ENCODE assay signal across 26 mouse cellular contexts in the genomic region with DNA sequence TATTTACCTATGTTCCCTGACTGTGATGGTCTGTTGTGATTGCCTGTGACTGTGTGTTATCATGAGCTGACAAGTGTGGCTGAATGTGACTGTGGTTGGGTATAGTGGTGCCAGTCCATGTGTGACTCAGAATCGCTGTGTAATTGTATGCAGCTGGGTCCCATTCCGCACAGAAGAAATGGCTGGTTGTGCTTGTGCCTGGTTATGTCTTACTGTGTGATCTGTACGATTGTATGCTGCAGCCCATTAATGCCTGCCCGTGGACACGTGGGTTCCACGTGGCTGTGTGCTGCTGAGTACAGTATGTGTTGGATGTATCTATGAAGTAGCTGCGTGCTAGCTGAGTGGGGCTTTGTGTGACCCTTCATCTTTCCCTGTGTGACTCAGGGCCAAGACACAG. TPM values are rescaled to one million over a fixed set of nuclear protein-coding genes. Genes with fewer than 3 reads are reported as not detected.
DNase-seq lines count a peak whose midpoint lies in the region; ATAC-seq and TF ChIP-seq lines count a peak whose summit lies in the region.
"Had no signal": no experiment of that assay in that cellular context is flagged by ENCODE, and none has a peak within 500 bp of the region (broad histone marks: within the 10 kb centered on the region; RNA-seq: fewer than 3 reads in every experiment).

No protein-coding gene starts in this region.

- no peaks in the 10 kb centered on the region for H3K36me3 ChIP-seq in forebrain, embryonic 16.5 days (ENCODE audit: control insufficient read depth, insufficient read depth)
- H3K36me3 ChIP-seq in forebrain, embryonic 13.5 days (ENCODE audit: poor library complexity, severe bottlenecking), result no peaks in the 10 kb centered on the region
- no peaks in the 10 kb centered on the region for H3K36me3 ChIP-seq in hindbrain, postnatal 0 days (ENCODE audit: insufficient read depth, low read length)
- no peaks in the 10 kb centered on the region for H3K36me3 ChIP-seq in hindbrain, embryonic 11.5 days (ENCODE audit: control insufficient read depth, insufficient read depth, low read length)
- H3K36me3 ChIP-seq in midbrain, postnatal 0 days (ENCODE audit: insufficient read depth, low read length), result no peaks in the 10 kb centered on the region
- H3K36me3 ChIP-seq: forebrain, embryonic 12.5 days; heart, embryonic 15.5 days; limb, embryonic 15.5 days; liver, embryonic 15.5 days had no signal

- H3K4me1 ChIP-seq in forebrain, embryonic 16.5 days (replicated peaks; ENCODE audit: control insufficient read depth, insufficient read depth, low read length), result peaks cover 11% of the 10 kb centered on the region
- peaks cover 13% of the 10 kb centered on the region for H3K4me1 ChIP-seq in forebrain, embryonic 13.5 days
- H3K4me1 ChIP-seq in hindbrain, postnatal 0 days (ENCODE audit: insufficient read depth, low read length), result peaks cover 6% of the 10 kb centered on the region; the same call in 1 of the 2 replicates
- no peaks in the 10 kb centered on the region for H3K4me1 ChIP-seq in hindbrain, embryonic 11.5 days (replicated peaks; ENCODE audit: control insufficient read depth, insufficient read depth, low read length)
- H3K4me1 ChIP-seq in midbrain, postnatal 0 days (ENCODE audit: insufficient read depth, low read length), result no peaks in the 10 kb centered on the region
- H3K4me1 ChIP-seq: liver, embryonic 15.5 days had no signal

- H3K27me3 ChIP-seq in forebrain, embryonic 16.5 days (replicated peaks; ENCODE audit: control insufficient read depth, insufficient read depth, low read length), result no peaks in the 10 kb centered on the region
- no peaks in the 10 kb centered on the region for H3K27me3 ChIP-seq in forebrain, embryonic 13.5 days
- H3K27me3 ChIP-seq in hindbrain, postnatal 0 days (ENCODE audit: insufficient read depth, low read length), result no peaks in the 10 kb centered on the region
- H3K27me3 ChIP-seq in hindbrain, embryonic 11.5 days (ENCODE audit: control insufficient read depth, insufficient read depth, low read length), result no peaks in the 10 kb centered on the region
- no peaks in the 10 kb centered on the region for H3K27me3 ChIP-seq in midbrain, postnatal 0 days (ENCODE audit: insufficient read depth, low read length)
- H3K27me3 ChIP-seq: CH12.LX; forebrain, embryonic 12.5 days; heart, embryonic 15.5 days; limb, embryonic 15.5 days; liver, embryonic 15.5 days had no signal

- ATAC-seq in forebrain, embryonic 16.5 days, result peak; percentile 23; the same call in 1 of the 2 replicates
- no peak for ATAC-seq in forebrain, embryonic 13.5 days
- ATAC-seq in hindbrain, postnatal 0 days, result no peak
- no peak for ATAC-seq in hindbrain, embryonic 11.5 days (ENCODE audit: low FRiP score)
- 0 out of 2 replicates have a peak, but pooled peaks have one; percentile 32 for ATAC-seq in common myeloid progenitor, adult 5-6 weeks (replicated peaks; ENCODE audit: low read depth, poor library complexity, severe bottlenecking)
- ATAC-seq in megakaryocyte-erythroid progenitor cell, adult 5-6 weeks (replicated peaks; ENCODE audit: low FRiP score, low TSS enrichment, poor library complexity, severe bottlenecking), result 0 out of 2 replicates have a peak, but pooled peaks have one; percentile 29
- ATAC-seq in midbrain, postnatal 0 days (ENCODE audit: low FRiP score), result no peak
- ATAC-seq: midbrain, embryonic 16.5 days had no signal

- no peak overlapping the region for H3K9ac ChIP-seq in forebrain, embryonic 16.5 days (replicated peaks; ENCODE audit: low read depth, low read length)
- H3K9ac ChIP-seq in forebrain, embryonic 13.5 days, result no peak overlapping the region
- H3K9ac ChIP-seq in hindbrain, postnatal 0 days (replicated peaks; ENCODE audit: low read length), result no peak overlapping the region
- no peak overlapping the region for H3K9ac ChIP-seq in hindbrain, embryonic 11.5 days (ENCODE audit: low read depth, low read length)
- no peak overlapping the region for H3K9ac ChIP-seq in midbrain, postnatal 0 days (replicated peaks; ENCODE audit: low read length, poor library complexity, severe bottlenecking)
- H3K9ac ChIP-seq: forebrain, embryonic 12.5 days; heart, embryonic 15.5 days; limb, embryonic 15.5 days; liver, embryonic 15.5 days had no signal

- H3K4me3 ChIP-seq in forebrain, embryonic 16.5 days (replicated peaks; ENCODE audit: low read length), result no peak overlapping the region
- H3K4me3 ChIP-seq in forebrain, embryonic 13.5 days, result no peak overlapping the region
- H3K4me3 ChIP-seq in hindbrain, postnatal 0 days (ENCODE audit: low read length), result no peak overlapping the region
- no peak overlapping the region for H3K4me3 ChIP-seq in hindbrain, embryonic 11.5 days (ENCODE audit: low read depth, low read length)
- H3K4me3 ChIP-seq in midbrain, postnatal 0 days (ENCODE audit: low read depth, low read length), result no peak overlapping the region
- H3K4me3 ChIP-seq: forebrain, embryonic 12.5 days; heart, embryonic 15.5 days; limb, embryonic 15.5 days; liver, embryonic 15.5 days had no signal

- no peak overlapping the region for H3K27ac ChIP-seq in forebrain, embryonic 16.5 days (ENCODE audit: low read length)
- no peak overlapping the region for H3K27ac ChIP-seq in forebrain, embryonic 13.5 days
- 0 out of 2 replicates have a peak overlapping the region, but pooled peaks have one; percentile 5 for H3K27ac ChIP-seq in hindbrain, postnatal 0 days
- H3K27ac ChIP-seq in hindbrain, embryonic 11.5 days (ENCODE audit: low read depth, low read length), result no peak overlapping the region
- H3K27ac ChIP-seq in midbrain, postnatal 0 days (ENCODE audit: low read depth, low read length), result no peak overlapping the region
- H3K27ac ChIP-seq: forebrain, embryonic 12.5 days; heart, embryonic 15.5 days; kidney, postnatal 0 days; limb, embryonic 15.5 days; liver, embryonic 15.5 days had no signal

- DNase-seq in hindbrain, postnatal 0 days (ENCODE audit: low spot score), result no peak
- DNase-seq in hindbrain, embryonic 11.5 days (ENCODE audit: low spot score), result no peak
- DNase-seq in lung, postnatal 36 days, result no peak
- no peak for DNase-seq in midbrain, postnatal 0 days (ENCODE audit: low spot score)
- DNase-seq: adrenal gland, adult 2 months; kidney, adult 18-20 months; layer of hippocampus, postnatal 36 days; retina, postnatal 1 day; right cerebral cortex, postnatal 4 days; thymus, adult 18-20 months had no signal

- H3K4me2 ChIP-seq in forebrain, embryonic 16.5 days (ENCODE audit: low read length), result no peak overlapping the region
- H3K4me2 ChIP-seq in forebrain, embryonic 13.5 days, result no peak overlapping the region
- H3K4me2 ChIP-seq in hindbrain, postnatal 0 days (ENCODE audit: low read depth, low read length), result no peak overlapping the region
- no peak overlapping the region for H3K4me2 ChIP-seq in hindbrain, embryonic 11.5 days (replicated peaks; ENCODE audit: low read depth, low read length)
- no peak overlapping the region for H3K4me2 ChIP-seq in midbrain, postnatal 0 days (ENCODE audit: low read depth, low read length, poor library complexity, severe bottlenecking)
- H3K4me2 ChIP-seq: forebrain, embryonic 12.5 days; heart, embryonic 15.5 days; limb, embryonic 15.5 days; liver, embryonic 15.5 days had no signal

- no peaks in the 10 kb centered on the region for H3K9me3 ChIP-seq in forebrain, embryonic 16.5 days (ENCODE audit: control insufficient read depth, low read length)
- no peaks in the 10 kb centered on the region for H3K9me3 ChIP-seq in forebrain, embryonic 13.5 days (replicated peaks)
- no peaks in the 10 kb centered on the region for H3K9me3 ChIP-seq in hindbrain, postnatal 0 days (ENCODE audit: low read length)
- H3K9me3 ChIP-seq in hindbrain, embryonic 11.5 days (ENCODE audit: control insufficient read depth, low read length), result no peaks in the 10 kb centered on the region
- H3K9me3 ChIP-seq in midbrain, postnatal 0 days (ENCODE audit: low read length), result no peaks in the 10 kb centered on the region
- H3K9me3 ChIP-seq: forebrain, embryonic 12.5 days; heart, embryonic 15.5 days; limb, embryonic 15.5 days; liver, embryonic 15.5 days had no signal

- TF ChIP-seq CTCF in hindbrain, postnatal 0 days (IDR thresholded peaks at IDR 0.05; ENCODE audit: low read depth), result no peak
- TF ChIP-seq CTCF in midbrain, postnatal 0 days (IDR thresholded peaks at IDR 0.05), result no peak

- 87% methylated on average over 7 of the region's 7 CpGs for WGBS in forebrain, embryonic 16.5 days
- WGBS in forebrain, embryonic 13.5 days, result 90% methylated on average over 7 of the region's 7 CpGs
- WGBS in hindbrain, postnatal 0 days, result 81% methylated on average over 7 of the region's 7 CpGs
- WGBS in hindbrain, embryonic 11.5 days, result 92% methylated on average over 7 of the region's 7 CpGs
- 84% methylated on average over 7 of the region's 7 CpGs for WGBS in midbrain, postnatal 0 days

RNA-seq across cellular contexts. Expression of gene Eps8l3, which starts 36.2 kb away (rescaled TPM):
- polyA plus RNA-seq in forebrain, embryonic 16.5 days (2015; fragmentation: Nextera tagmentation; extraction: Ambion mirVana), result not detected in 2 replicates
- polyA plus RNA-seq in forebrain, embryonic 13.5 days (2015; fragmentation: Nextera tagmentation; extraction: Ambion mirVana), result not detected in 2 replicates
- total RNA-seq in hindbrain, postnatal 0 days (2014; rRNA removed), result not detected in 2 replicates
- not detected in 2 replicates for polyA plus RNA-seq in hindbrain, postnatal 0 days (2015; fragmentation: Nextera tagmentation; extraction: Ambion mirVana)
- polyA plus RNA-seq in hindbrain, embryonic 11.5 days (2014; fragmentation: Nextera tagmentation; extraction: Ambion mirVana), result not detected in 2 replicates
- not detected in 2 replicates for total RNA-seq in common myeloid progenitor, adult 5-6 weeks (2017)
- not detected in 2 replicates for total RNA-seq in megakaryocyte-erythroid progenitor cell, adult 5-6 weeks (2014; fragmentation: Nextera tagmentation)
- total RNA-seq in megakaryocyte-erythroid progenitor cell, adult 5-6 weeks (2017), result not detected in 2 replicates
- total RNA-seq in midbrain, postnatal 0 days (2014; rRNA removed), result not detected in 2 replicates
- not detected in 2 replicates for polyA plus RNA-seq in midbrain, postnatal 0 days (2015; fragmentation: Nextera tagmentation; extraction: Ambion mirVana)
- total RNA-seq: adrenal gland, adult 2 months; CH12.LX; gastrocnemius, adult 18-20 months; granulocyte monocyte progenitor cell, adult 5-6 weeks; heart, postnatal 4 days; layer of hippocampus, postnatal 36 days; left cerebral cortex, postnatal 14 days had no signal
- polyA plus RNA-seq: adrenal gland, adult 2 months; forebrain, embryonic 12.5 days; heart, embryonic 15.5 days; limb, embryonic 15.5 days; liver, embryonic 15.5 days; lung, postnatal 0 days; midbrain, embryonic 16.5 days had no signal

RNA-seq across cellular contexts. Expression of gene Gstm5, which starts 54.8 kb away (rescaled TPM):
- 173 and 174 TPM in 2 replicates for polyA plus RNA-seq in forebrain, embryonic 16.5 days (2015; fragmentation: Nextera tagmentation; extraction: Ambion mirVana)
- 222 and 225 TPM in 2 replicates for polyA plus RNA-seq in forebrain, embryonic 13.5 days (2015; fragmentation: Nextera tagmentation; extraction: Ambion mirVana)
- 164 and 179 TPM in 2 replicates for total RNA-seq in hindbrain, postnatal 0 days (2014; rRNA removed)
- polyA plus RNA-seq in hindbrain, postnatal 0 days (2015; fragmentation: Nextera tagmentation; extraction: Ambion mirVana), result 383 and 384 TPM in 2 replicates
- 236 and 261 TPM in 2 replicates for polyA plus RNA-seq in hindbrain, embryonic 11.5 days (2014; fragmentation: Nextera tagmentation; extraction: Ambion mirVana)
- 73.7 and 87.7 TPM in 2 replicates for total RNA-seq in common myeloid progenitor, adult 5-6 weeks (2017)
- 233 and 255 TPM in 2 replicates for total RNA-seq in megakaryocyte-erythroid progenitor cell, adult 5-6 weeks (2014; fragmentation: Nextera tagmentation)
- total RNA-seq in megakaryocyte-erythroid progenitor cell, adult 5-6 weeks (2017), result 231 and 241 TPM in 2 replicates
- total RNA-seq in midbrain, postnatal 0 days (2014; rRNA removed), result 142 and 166 TPM in 2 replicates
- polyA plus RNA-seq in midbrain, postnatal 0 days (2015; fragmentation: Nextera tagmentation; extraction: Ambion mirVana), result 316 and 320 TPM in 2 replicates

Comparison
In these comparisons a context has a peak if more than half of its experiments do, and no peak if none do; other contexts are left out.
1. ATAC-seq: peak in forebrain, embryonic 16.5 days (single experiment), common myeloid progenitor, adult 5-6 weeks (single experiment) and megakaryocyte-erythroid progenitor cell, adult 5-6 weeks (single experiment); none in forebrain, embryonic 13.5 days (single experiment), hindbrain, postnatal 0 days (single experiment), hindbrain, embryonic 11.5 days (single experiment) and midbrain, postnatal 0 days (single experiment).